Mouse (Mus musculus) kidney, adult 11 months (tissue): ENCODE measurements around the gene Nit1.

ENCODE experiments used
- DNase-seq: peaks from one replicate; pipeline ENCODE4 v3.0.0; 2022

The Nit1 gene

DNA sequence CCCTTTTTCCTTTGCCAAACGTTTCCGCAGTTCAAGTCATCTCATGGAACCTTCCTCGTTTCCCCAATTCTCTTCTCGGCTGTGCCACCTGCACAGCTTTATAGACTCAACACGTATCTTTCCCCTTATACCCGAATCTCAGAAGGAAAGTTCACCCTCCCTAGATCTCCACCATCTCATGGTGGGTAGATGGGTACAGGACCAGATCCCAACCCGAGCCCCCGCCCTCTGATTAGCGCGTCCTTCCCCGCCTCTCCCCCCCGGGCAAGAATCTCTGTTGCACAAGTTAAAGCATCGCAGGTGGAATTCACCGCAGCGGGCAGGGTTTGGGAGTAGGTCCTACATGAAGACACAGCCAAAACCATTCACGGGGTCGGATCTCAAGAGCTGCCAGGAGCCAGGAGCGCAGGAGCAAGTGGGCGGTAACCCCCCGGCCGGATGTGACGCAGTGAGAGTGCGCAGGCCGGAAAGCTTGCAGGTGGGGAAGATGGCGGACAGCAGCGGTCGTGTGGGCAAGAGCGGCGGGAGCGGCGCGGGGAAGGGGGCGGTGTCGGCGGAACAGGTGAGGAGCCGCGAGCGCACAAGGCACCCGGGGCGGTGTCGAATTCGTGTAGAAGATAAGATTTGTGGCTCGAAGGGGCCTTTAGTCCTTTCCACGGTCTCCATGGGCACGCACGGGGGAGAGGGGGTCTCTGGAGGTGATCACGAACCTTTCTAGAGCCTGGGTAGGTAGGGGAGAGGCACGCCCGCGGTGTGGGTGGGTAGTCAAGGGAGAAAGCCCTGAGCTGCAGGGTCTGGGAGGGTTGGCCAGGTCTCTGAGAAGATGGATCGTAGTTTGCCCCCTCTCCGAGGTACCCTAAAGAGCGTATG lies at the start of gene Nit1, which contains the start of gene Pfdn2:
Gene Nit1 (minus strand): TSS at position 422 of the 870 bp plus-strand sequence.
Gene Pfdn2 (plus strand): TSS at position 446 of the 870 bp plus-strand sequence.
- DNase-seq, result peak; percentile 89

GRCm38 (mm10) chr1:171390101-171390500 lies 44.7 kb upstream of the Nit1 start:
- DNase-seq, result no peak

DNA sequence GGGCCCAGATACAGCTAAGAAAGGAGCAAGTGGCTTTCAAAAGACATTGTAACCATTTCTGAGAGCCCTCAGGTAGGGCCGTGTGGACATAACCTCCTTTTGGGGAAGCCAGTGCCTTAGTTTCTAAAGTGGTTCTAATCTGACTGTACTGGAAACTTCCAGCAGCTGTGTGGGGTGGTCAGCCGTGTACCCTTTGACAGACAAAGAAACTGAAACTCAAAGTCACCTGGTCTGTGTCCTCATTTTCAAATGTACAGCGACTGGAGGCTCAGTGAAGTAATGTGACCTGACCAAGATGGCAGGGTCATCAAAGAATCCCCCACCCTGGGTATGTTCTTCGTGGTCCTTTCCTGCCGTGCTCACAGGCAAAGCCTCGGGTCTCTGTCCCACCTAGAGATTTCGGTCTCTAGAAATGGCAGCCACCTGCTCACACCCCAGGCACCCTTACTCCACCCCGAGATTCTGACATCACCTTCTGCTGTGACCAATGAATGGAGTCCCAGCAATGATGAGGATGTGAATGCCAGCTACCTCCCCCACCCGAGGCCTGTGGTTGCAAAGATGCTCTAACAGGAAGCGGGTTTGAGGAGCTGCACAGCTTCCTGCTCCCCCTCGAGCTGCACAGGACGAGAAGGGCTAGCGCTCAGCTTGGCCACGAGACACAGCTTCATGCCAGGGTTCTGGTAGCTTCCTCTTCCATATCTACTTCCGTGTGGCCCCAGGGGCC lies 43.1 kb upstream of the Nit1 start, which contains the start of gene Arhgap30:
Gene Arhgap30 (plus strand): TSS at position 579 of the 727 bp plus-strand sequence.
- DNase-seq, result peak; percentile 35

- no peak for DNase-seq
Observed at GRCm38 (mm10) chr1:171387099-171387498, 41.7 kb upstream of the Nit1 start.

GRCm38 (mm10) chr1:171385171-171385570 lies 39.7 kb upstream of the Nit1 start:
- no peak for DNase-seq

- DNase-seq, result no peak
Observed at GRCm38 (mm10) chr1:171384361-171384760, 38.9 kb upstream of the Nit1 start.

GRCm38 (mm10) chr1:171382096-171382620 lies 36.7 kb upstream of the Nit1 start:
- no peak for DNase-seq

DNA sequence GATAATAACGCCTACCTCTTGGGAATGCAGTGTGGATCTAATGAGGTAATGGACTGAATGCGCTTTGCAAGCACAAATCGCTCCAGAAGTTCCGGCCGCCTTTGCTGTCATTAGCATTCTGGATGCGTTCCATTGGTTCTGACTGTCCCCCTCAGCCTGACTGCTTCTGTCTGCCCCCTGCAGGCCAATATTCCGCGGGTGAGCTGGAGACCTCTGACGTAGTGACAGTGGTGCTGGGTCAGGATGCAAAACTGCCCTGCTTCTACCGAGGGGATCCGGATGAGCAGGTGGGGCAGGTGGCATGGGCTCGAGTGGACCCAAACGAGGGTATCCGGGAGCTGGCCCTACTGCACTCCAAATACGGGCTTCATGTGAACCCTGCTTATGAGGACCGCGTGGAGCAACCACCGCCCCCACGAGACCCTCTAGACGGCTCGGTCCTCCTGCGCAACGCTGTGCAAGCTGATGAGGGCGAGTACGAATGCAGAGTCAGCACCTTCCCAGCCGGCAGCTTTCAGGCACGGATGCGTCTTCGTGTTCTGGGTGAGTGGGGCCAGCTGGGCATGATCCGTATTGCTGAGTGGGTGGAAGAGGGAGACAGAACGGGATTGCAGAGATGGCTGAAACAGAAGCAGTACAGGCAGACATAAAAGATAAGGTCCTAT lies 34.6 kb upstream of the Nit1 start:
- peak; percentile 66 for DNase-seq

DNA sequence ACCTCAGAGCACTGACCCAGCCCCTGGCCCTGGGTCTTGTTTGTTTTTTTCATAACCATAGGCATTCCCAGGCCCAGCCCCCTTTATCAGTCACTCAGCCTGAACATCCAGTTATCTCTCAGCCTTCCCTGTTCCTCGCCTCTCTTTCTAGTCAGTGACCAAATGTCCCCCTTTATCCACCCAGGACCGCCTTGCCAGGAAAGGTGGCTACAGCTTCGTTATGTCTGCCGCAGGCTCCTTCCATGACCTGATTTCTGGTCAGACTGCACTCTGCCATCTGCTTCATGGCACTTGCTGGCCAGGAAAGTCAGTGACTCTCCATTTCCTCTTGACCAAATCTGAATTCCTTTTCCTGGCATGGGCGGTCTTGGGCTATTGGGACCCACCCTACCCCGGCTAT lies 32.9 kb upstream of the Nit1 start:
- DNase-seq, result no peak

DNA sequence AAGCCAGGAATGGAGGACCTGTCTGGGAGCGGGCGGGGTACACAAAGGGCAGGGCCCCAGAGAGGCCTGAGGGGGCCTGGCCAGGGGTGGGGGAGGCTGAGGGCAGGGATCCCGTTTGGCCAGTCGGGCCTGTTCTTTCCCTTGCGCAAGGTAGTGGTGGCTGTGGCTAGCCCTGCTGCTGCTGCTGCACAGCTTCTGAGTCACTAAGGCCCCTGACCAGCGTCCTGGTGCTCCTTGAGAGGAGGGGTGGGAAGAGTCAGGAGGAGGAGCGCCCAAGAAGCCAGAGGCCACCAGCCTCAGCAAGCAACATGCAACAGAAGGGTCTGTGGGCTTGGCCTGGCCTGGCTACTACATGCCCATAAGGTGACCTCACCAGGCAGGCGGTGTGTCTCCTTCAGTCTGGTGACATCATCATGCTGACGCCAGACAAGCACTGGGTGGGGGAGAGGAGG lies 30.2 kb upstream of the Nit1 start:
- DNase-seq, result no peak

DNA sequence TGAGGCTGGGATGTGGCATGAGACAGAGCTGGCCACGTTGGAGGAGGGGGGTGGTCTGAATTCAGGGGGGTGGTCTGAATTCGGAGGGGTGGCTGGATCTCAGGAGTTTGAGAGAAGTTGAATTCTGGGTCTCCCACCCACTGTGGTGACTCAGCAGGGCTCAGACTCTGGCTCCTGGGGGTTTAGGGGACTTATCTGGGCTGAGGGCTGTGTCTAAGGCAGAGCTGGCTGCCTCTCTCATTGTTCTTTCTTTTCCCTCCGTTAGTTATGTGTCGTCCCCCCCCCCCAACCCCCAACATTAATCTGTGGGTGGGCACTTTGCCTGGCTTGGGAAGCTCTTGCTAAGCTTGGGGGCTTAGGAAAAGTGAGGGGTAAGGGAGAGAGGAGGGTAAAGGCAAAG lies 28.5 kb upstream of the Nit1 start:
- no peak for DNase-seq

DNA sequence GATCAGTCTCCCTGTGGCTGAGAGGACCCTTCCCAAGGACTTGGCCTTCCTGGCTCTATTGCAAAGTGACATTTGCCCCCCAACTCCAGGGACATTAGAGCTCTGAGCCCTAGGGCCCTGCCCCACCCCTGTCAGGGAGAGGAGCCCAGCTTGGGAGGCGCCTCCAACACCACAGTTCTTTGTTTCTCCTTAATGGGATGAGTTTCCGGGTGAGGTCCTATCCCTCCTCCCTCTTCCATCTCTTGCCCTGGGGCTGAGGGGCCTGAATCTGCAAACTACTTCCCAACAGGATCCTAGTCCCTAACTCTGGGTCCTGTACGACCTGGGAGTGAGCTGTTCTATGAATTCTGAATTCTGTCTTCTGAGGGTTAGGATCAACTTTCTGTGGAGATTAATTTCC lies 27.4 kb upstream of the Nit1 start:
- DNase-seq, result no peak

- DNase-seq, result peak; percentile 44
Observed at GRCm38 (mm10) chr1:171369845-171370556, 24.6 kb upstream of the Nit1 start, which contains the start of gene Nectin4. Nectin4 (plus strand) TSS chr1:171370099.

- DNase-seq, result no peak
Observed at GRCm38 (mm10) chr1:171365934-171366333, 20.5 kb upstream of the Nit1 start.

DNA sequence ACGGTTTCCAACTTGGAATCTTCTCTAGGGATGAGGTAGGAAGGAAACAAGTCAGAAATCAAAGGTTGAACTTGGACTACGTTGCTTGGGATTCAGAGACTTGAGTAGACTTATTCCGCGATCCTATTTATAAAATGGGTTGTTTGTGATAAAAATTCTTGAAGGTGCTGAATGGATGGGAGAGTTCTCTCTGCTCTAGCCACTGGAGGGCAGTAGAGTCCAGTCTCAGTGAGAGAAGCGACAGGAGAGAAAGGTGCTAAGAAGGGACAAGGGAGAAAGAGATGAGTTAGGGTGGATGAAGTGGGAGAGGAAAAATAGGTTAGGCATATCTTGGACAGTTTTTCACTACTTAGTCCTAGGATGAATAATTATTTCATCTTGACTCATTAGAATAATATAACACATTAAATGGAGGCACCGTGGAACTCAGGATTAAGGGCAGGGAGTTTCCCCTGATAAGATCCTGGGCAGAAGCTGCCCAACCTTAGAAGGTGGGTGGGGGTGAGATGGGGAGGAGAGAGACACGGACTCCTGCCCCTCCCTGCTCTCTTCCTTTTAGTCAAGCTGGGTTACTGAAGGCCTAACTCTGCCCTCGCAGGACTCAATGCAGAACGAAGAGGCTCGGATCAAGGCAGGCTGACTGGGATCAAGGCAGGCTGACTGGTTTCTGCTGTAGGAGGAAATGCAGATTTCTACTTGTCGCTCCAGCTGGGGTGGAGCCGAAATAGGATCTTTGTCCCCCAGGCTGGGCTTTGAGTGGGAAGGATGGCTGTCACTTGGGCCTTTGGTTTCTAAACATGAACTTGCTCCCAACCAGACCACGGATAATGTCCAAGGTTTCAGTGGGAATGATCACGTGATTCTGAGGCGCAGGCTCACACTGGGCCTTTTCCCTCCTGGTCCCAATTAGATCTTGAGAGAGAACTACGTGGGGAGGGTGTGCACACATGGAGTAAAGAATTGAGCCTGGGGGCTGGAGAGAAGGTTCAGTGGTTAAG lies 16.0 kb upstream of the Nit1 start:
- DNase-seq, result peak; percentile 12

DNA sequence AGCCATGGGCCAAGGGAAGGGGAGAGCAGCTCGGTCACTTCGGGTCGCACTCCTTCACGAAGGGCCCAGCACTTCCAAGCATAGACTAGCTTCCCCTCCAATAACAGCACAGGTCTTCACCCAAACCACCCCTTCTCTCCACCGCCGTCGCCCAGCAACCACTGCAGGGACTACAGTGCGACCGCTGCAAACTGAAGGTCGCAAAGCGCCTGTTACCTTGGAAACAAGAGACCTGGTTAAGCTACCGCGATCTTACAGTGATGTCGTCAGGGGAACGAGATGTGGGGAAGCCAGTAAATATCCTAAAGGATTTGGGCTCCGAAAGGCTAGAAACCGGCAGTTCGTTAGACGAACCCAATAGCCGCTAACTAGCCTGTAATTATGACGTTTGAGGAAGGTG lies 15.2 kb upstream of the Nit1 start, which contains the start of gene Klhdc9:
Gene Klhdc9 (minus strand): TSS at position 143 of the 400 bp plus-strand sequence.
- peak; percentile 94 for DNase-seq

DNA sequence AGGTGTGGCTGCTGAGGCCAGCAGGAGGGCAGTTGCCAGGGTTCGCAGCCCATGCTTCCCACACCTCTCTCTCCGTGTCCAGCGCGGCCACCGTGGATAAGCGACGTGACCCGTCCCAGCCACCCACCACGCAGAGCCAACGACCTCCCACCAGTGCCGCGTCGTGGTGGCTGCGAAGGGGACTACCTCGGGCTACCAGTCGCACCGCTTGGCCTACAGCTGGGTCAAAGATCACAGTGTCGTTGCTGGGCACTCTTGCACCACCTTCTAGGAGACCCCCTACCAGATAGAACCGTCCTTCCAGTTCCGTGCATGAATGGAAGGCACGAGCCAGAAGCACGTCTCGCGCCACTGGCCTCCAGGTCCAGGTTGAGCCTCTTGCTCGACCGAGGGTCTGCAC lies 14.8 kb upstream of the Nit1 start:
- no peak for DNase-seq

DNA sequence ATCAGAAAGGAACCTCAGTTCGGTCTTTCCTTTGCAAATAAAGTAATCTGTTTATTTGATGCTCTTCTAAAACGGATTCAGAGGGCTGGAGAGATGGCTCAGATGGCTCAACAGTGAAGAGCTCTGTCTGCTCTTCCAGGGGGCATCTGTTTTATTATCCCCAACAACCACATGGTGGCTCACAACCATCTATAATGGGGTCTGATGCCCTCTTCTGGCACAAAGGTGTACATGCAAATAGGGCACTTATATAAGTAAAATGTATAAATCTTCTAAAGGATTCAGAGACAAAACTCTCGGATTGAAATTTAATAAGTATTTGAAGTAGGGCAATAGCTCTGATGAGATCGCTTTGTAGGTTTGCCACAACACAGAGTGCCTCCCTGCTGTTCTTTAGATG lies 13.0 kb upstream of the Nit1 start:
- DNase-seq, result no peak

- DNase-seq, result no peak
Observed at GRCm38 (mm10) chr1:171356814-171357213, 11.4 kb upstream of the Nit1 start.

DNA sequence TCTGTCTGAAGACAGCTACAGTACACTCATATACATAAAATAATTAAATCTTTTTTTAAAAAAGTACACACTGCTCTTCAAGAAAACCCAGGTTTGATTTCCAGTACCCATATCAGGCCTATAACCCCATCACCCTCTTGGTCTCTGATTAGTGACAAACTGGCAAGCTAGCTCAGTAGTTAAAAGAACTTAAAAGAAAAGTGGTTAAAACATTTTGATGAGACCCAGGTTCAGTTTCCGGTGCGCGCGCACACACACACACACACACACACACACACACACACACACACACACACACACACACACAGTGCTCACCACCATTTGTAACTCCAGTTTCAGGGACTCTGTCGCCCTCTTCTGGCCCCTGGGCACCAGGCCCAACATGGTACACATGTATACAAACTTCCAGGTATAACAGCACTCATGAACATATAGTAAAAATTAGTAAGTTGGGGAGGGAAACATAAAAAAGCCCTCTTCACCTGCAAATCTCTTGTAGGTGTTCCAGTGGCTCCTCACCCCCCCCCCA lies 10.4 kb upstream of the Nit1 start:
- no peak for DNase-seq

- DNase-seq, result no peak
Observed at GRCm38 (mm10) chr1:171349210-171349609, 3.8 kb upstream of the Nit1 start.
